Mouse (Mus musculus): ENCODE measurements around the gene Zic3.

Gene Zic3

GRCm38 (mm10) chrX:58042512-58042911 lies 20.0 kb downstream of the Zic3 start:
- no peak for DNase-seq
